Mouse (Mus musculus) heart, adult 2 months (tissue): Measurements from ENCODE around the gene Amt. TPM values are rescaled to one million over a fixed set of nuclear protein-coding genes. Genes with fewer than 3 reads are reported as not detected.
"Not testable (repeated sequence)": the region's sequence is repeated elsewhere in the genome, so short reads cannot be mapped to it uniquely, and the experiment has no call there.

Experiments
- DNase-seq, 2 experiments: peaks; one replicate each; pipeline ENCODE4 v3.0.0; 2021
- H3K27ac ChIP-seq: fragments of 200-600 bp; 2 replicates; pipeline ENCODE4 v1.8.1; 2022
- H3K27me3 ChIP-seq: fragments of 200-500 bp; 2 replicates; pipeline ENCODE4 v1.6.1; 2012; ENCODE audit warnings: mild to moderate bottlenecking, low read length, inconsistent platforms, mixed read lengths; ENCODE audit not compliant: control insufficient read depth, insufficient read depth
- H3K36me3 ChIP-seq: fragments of 200-500 bp; 2 replicates; pipeline ENCODE4 v1.6.1; 2012; ENCODE audit warnings: low read length, inconsistent platforms; ENCODE audit not compliant: control insufficient read depth, insufficient read depth
- H3K4me1 ChIP-seq: fragments of 200-500 bp; 2 replicates; pipeline ENCODE4 v1.6.1; 2011; ENCODE audit warnings: low read length; ENCODE audit not compliant: control insufficient read depth, insufficient read depth
- H3K4me3 ChIP-seq: fragments of 200-600 bp; 2 replicates; pipeline ENCODE4 v1.8.1; 2022
- H3K79me2 ChIP-seq: fragments of 200-500 bp; replicated peaks from 2 replicates; pipeline ENCODE4 v1.6.1; 2012; ENCODE audit warnings: mild to moderate bottlenecking, inconsistent platforms, low read length, moderate library complexity, mixed read lengths; ENCODE audit not compliant: control insufficient read depth, insufficient read depth
- H3K9ac ChIP-seq: fragments of 200-500 bp; 2 replicates; pipeline ENCODE4 v1.6.1; 2012; ENCODE audit warnings: low read depth, mild to moderate bottlenecking, control low read depth, inconsistent platforms, low read length, mixed read lengths
- CTCF ChIP-seq: fragments of 200-600 bp; IDR thresholded peaks from 2 replicates; pipeline ENCODE4 v1.8.1; 2022; ENCODE audit warnings: antibody characterized with exemption, mild to moderate bottlenecking, moderate library complexity
- EP300 ChIP-seq: fragments of 200-500 bp; IDR thresholded peaks from 2 replicates; pipeline ENCODE4 v1.6.1; 2011; ENCODE audit warnings: low read depth, low read length, control low read depth; ENCODE audit not compliant: insufficient read depth
- POLR2A ChIP-seq: fragments of 200-500 bp; IDR thresholded peaks from 2 replicates; pipeline ENCODE4 v1.6.1; 2011; ENCODE audit warnings: mild to moderate bottlenecking, low read depth, low read length, control low read depth; ENCODE audit not compliant: insufficient read depth
- WGBS: fragments of 180-500 bp; shearing (Covaris S2); methylation state at CpG from one replicate; pipeline ENCODE4 v1.1.7; 2018; 5-methylcytosine and 5-hydroxymethylcytosine counted together
- intact Hi-C: fragments of 180-260 bp; cut with DNase I; formaldehyde crosslinking; loops from one replicate; pipeline ENCODE4 v1.15.1; 2025
- polyA plus RNA-seq: library from polyadenylated mRNA; depleted of rRNA; stranded (reverse); fragments of >200 nt; gene quantifications from 2 replicates; pipeline ENCODE4 v1.2.3, GENCODE M21; 2012
- total RNA-seq, 2 experiments: library from RNA; stranded (reverse); gene quantifications; 2 replicates each; pipeline ENCODE4 v1.2.3; 2021

The Amt gene
- total and polyA plus RNA-seq, 3 experiments = 4.0 to 4.8 (median 4.6) TPM

DNA sequence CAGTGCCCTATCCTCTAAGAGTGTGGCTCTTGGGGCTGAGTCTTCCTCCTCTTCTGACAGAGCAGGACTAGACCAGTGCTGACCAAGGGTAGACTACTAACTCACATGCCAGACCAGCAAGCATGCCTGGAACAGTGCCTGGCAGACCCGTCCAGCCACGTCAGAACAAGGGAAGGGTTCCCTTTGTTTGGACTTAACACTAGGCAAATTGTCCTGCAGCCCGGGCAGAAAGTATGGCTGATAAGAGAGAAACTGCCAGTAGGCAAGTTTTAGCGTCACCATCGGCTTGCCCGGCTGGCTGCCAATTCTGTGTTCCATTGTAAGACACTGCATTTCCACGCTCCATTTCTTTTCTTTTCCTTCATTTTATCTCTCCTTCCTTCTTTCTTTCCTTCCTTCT, 29.0 kb upstream of the Amt start:
- peak overlapping the region; percentile 60 for H3K27ac ChIP-seq
- H3K4me1 ChIP-seq = peaks cover 9% of the 10 kb centered on the region
- DNase-seq = peak; percentile 55 to 76

GRCm38 (mm10) chr9:108268701-108269100, 28.0 kb upstream of the Amt start:
- H3K4me3 ChIP-seq, intact Hi-C loops, H3K27me3 ChIP-seq, H3K36me3 ChIP-seq, H3K4me1 ChIP-seq, H3K79me2 ChIP-seq, H3K27ac ChIP-seq, H3K9ac ChIP-seq: not testable (repeated sequence)
- DNase-seq = peak in 1 of 2 experiments; percentile 38
- 25% methylated on average over 7 of the region's 7 CpGs for WGBS

More for the DNA sequence above, 29.0 kb upstream of the Amt start:
- H3K9ac ChIP-seq = no peak overlapping the region
- H3K4me3 ChIP-seq = no peak overlapping the region
- intact Hi-C loops = no loop called here
- no peaks in the 10 kb centered on the region for H3K27me3 ChIP-seq
- H3K79me2 ChIP-seq = no peaks in the 10 kb centered on the region; the same call in 1 of the 2 replicates
- WGBS = 35% methylated on average over 7 of the region's 7 CpGs
- peak; percentile 29; the same call in 1 of the 2 replicates for TF ChIP-seq EP300
- TF ChIP-seq CTCF = no peak
- H3K36me3 ChIP-seq = peaks cover 4% of the 10 kb centered on the region; the same call in 1 of the 2 replicates

DNA sequence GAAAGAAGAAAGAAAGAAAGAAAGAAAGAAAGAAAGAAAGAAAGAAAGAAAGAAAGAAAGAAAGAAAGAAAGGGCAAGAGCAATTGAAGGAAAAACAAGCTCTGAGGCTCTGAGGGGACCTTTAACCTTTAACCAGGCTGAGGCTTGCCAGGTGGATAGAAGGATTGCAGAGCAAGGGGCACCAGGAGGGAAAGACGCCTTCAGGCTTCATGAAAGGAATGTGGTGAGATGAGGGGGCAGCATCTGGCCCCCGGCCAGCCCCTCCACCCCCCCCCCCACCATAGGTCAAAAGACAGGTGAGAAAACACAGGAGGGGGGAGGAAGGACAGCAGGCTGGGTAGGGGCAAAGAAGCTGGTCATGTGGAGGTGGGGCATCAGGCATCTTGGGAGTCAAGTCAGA, 24.7 kb upstream of the Amt start:
- Histone ChIP-seq H3K36me3 (no peaks in the 10 kb centered on the region), H3K4me3 (no peak overlapping the region), H3K79me2 (no peaks in the 10 kb centered on the region; the same call in 1 of the 2 replicates), H3K27me3 (no peaks in the 10 kb centered on the region), H3K27ac (no peak overlapping the region), H3K9ac (no peak overlapping the region), H3K4me1 (peaks cover 4% of the 10 kb centered on the region)
- intact Hi-C loops = no loop called here
- DNase-seq = no peak
- 56% methylated on average over 2 of the region's 2 CpGs for WGBS
- TF ChIP-seq EP300 (no peak), CTCF (no peak), POLR2A (no peak)

GRCm38 (mm10) chr9:108272691-108273090, 24.0 kb upstream of the Amt start:
- no peak for TF ChIP-seq CTCF
- TF ChIP-seq EP300 = no peak
- TF ChIP-seq POLR2A = no peak
- no peak overlapping the region for H3K4me3 ChIP-seq
- H3K9ac ChIP-seq = no peak overlapping the region
- no peak overlapping the region for H3K27ac ChIP-seq
- 65% methylated on average over 5 of the region's 5 CpGs for WGBS
- DNase-seq = no peak
- H3K79me2 ChIP-seq = no peaks in the 10 kb centered on the region; the same call in 1 of the 2 replicates
- H3K27me3 ChIP-seq = no peaks in the 10 kb centered on the region
- H3K36me3 ChIP-seq = no peaks in the 10 kb centered on the region
- intact Hi-C loops = no loop called here
- no peaks in the 10 kb centered on the region; the same call in 1 of the 2 replicates for H3K4me1 ChIP-seq

GRCm38 (mm10) chr9:108273485-108273884, 23.2 kb upstream of the Amt start:
- Histone ChIP-seq H3K27ac (no peak overlapping the region), H3K79me2 (no peaks in the 10 kb centered on the region; the same call in 1 of the 2 replicates), H3K27me3 (no peaks in the 10 kb centered on the region), H3K4me3 (no peak overlapping the region), H3K4me1 (no peaks in the 10 kb centered on the region; the same call in 1 of the 2 replicates), H3K36me3 (no peaks in the 10 kb centered on the region), H3K9ac (no peak overlapping the region)
- TF ChIP-seq POLR2A (no peak), CTCF (no peak), EP300 (no peak)
- intact Hi-C loops = no loop called here
- 88% methylated on average over 4 of the region's 4 CpGs for WGBS
- no peak for DNase-seq

DNA sequence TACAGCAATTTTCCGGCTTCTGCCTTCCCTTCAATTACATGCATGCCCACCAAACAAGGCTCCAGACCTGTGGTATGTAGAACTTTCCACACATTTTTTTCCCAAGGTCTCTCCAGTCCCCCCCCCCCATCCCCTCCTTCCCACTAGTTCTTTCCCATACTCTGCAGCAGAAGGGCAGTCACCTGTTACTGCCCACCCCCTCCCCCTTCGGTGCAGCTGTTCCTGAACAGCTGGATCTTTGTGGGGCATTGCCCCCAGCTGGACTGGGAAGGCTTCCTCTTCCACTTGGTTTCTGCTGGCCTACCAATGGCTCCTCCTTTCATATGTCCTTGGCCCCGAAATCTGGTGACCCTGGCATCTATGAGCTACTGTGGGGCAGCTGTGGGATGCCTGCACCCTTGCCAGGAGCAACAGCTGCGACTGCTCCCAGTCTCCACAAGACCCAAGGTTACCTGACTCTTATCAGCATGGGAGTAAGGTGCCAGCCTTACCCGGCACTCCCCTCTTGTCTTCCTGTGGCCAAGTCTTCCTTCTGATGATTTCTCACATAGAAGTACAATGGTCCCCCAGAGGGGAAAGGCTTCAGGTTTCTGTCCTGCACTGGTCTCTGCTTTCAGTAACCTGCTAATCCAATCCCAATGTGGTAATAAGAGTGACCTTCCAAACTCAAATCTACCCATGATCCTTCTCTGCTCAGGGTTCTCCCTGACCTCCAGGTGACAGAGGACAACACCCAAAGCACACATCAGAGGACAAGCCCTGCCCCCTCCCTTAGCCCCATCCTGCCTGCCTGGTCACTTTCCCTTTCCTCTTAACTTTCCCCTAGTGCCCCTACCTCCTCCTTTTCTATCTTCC, 21.9 kb upstream of the Amt start:
- TF ChIP-seq POLR2A = no peak
- TF ChIP-seq EP300 = no peak
- TF ChIP-seq CTCF = no peak
- Histone ChIP-seq H3K79me2 (no peaks in the 10 kb centered on the region; the same call in 1 of the 2 replicates), H3K36me3 (no peaks in the 10 kb centered on the region), H3K4me3 (no peak overlapping the region), H3K27ac (no peak overlapping the region; the same call in 1 of the 2 replicates), H3K9ac (no peak overlapping the region), H3K4me1 (peaks cover 3% of the 10 kb centered on the region; the same call in 1 of the 2 replicates), H3K27me3 (no peaks in the 10 kb centered on the region)
- intact Hi-C loops = no loop called here
- 63% methylated on average over 5 of the region's 5 CpGs for WGBS
- no peak for DNase-seq
